Mouse (Mus musculus) left cerebral cortex, postnatal 10 days (tissue): ENCODE measurements around the gene Nrcam. TPM values are rescaled to one million over a fixed set of nuclear protein-coding genes. Genes with fewer than 3 reads are reported as not detected.

Source experiments
- DNase-seq, 2 experiments: peaks; one replicate each; pipeline ENCODE4 v3.0.0; 2021 to 2022; ENCODE audit warnings: low spot score in 2 of 2, mixed read lengths in 1 of 2; ENCODE audit errors: extremely low spot score in 1 of 2
- intact Hi-C: fragments of 180-260 bp; cut with DNase I; formaldehyde crosslinking; loops from one replicate; pipeline ENCODE4 v1.15.1; 2025
- total RNA-seq, 2 experiments: library from RNA; stranded (reverse); gene quantifications; 2 replicates each; pipeline ENCODE4 v1.2.3; 2021

Nrcam gene
- total RNA-seq, 2 experiments from 2014 or later = 453 to 458 TPM

DNA sequence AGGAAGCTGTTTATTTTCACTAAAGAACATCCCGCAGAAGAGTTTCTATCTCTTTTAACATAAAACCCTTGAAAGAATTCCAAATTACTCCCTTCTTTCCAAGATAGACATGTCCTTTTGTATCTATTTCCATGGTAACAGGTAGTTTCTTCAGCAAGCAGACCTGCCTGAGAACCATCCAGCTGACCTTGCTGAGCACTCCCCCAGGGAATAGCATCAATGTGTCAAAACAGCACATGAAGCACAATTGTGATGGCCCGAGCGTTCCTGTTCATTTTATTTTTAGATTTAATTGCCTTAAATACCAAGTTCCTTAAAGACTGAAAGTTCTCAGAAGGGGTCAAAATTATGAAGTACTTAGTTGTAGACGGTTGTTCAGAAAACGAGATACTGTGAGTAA lies 16.6 kb downstream of the Nrcam start:
- intact Hi-C loops = no loop called here
- no peak for DNase-seq

DNA sequence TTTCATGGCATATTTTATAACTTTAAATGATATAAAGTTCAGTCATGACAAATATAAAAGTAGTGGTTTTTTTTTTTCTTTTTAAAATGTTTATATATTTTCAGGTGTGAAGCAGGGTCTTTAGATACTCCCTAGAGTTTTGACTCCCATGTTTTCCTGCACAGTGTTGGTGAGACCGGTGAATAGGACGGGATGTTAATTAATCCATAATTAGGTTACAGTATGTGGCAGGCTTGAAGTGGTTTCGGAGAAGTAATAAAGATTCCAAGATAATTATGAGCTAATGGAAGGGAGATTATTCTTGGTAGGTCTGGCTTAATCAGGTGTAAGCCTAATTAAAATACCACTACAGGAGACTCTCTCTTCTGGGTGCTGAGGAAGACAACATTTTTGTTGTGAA lies 17.5 kb downstream of the Nrcam start:
- DNase-seq = no peak
- intact Hi-C loops = no loop called here

DNA sequence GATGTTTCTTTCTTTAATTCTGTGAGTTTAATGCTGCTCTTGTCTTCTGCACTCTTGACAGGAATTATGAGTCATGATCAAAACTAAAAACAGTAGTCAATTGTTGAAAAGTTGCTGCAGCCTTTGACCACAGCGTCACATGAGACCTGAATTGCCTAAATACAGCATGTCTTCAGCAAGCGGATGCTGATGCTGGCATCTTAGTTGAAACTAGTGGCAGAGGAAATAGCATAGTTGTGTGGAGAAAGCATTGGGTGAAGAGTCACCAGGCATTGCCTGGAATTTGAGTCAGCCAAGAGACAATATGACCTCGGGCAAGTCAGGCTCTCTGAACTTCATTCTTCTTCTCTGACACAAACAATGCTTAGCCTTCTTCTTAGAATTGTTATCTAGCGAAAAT lies 26.4 kb downstream of the Nrcam start:
- no peak for DNase-seq
- intact Hi-C loops = no loop called here

DNA sequence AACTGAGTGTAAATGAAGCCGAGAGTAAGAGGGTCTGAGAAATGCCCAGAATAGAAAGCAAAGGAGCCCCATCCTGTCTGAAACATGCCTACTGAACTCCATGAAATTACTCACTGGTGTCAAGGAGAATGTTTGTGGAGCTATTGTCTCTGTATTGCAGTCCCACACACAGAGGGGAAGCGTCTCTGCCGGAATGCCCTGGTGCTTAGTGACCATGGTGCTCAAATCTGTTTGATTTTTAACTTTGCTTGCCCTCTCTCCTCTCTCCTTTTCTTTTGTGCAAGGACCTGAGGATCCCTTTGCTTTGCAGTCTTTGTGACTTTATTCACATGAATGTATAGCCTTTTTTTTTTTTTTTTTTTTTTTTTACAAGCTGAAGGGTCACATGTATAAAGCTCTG lies 28.8 kb downstream of the Nrcam start:
- intact Hi-C loops = no loop called here

DNA sequence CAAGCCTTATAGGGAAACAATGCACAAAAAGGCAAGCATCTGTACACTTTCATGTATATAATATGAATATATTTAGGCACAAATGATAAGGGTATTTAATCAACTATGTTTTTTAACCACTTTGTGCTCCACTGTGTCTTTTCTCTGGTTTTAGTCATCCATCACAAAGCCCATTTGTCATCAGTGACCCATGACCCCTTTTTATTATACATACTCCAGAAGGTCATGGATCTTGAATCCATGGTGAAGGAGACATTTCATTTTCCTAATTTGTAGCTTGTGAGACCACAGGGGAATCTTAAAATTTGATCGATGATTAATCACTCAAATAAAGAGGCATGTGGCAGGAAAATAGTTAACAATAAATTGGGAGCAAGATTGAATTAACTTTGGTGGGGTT lies 29.2 kb downstream of the Nrcam start:
- no peak for DNase-seq
- intact Hi-C loops = no loop called here

More for the DNA sequence above, 28.8 kb downstream of the Nrcam start:
- DNase-seq = no peak

DNA sequence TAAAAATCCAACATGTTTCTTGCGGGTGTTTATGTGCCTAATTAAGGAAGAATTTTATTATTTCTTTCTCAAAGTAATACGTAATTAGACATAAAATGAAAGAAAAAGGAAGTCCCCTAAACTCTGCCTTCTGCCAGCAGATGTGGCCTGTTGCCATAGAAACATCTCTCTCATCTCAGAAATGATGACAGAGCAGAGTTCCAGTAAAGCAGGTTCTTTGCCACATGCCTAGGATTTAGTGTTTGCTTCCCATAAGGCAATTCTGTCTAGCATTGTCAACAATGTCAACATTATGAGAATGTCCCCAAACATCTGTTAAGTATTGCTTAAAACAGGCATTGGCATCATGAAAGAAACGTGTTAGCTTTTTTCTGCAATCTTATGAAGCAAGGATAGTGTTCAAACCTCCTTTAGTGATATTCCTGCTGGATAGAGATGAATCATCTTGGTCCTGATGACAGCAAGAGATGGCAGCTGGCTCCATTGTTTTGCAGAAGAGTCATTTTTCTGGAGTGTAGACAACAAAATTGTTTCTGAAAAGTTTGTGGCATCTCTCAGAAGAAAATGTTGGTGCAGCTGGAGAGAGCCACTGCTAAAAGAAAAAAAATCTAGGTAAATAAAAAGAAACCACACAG lies 42.5 kb downstream of the Nrcam start:
- intact Hi-C loops = no loop called here
- peak in 1 of 2 experiments; percentile 27 for DNase-seq

DNA sequence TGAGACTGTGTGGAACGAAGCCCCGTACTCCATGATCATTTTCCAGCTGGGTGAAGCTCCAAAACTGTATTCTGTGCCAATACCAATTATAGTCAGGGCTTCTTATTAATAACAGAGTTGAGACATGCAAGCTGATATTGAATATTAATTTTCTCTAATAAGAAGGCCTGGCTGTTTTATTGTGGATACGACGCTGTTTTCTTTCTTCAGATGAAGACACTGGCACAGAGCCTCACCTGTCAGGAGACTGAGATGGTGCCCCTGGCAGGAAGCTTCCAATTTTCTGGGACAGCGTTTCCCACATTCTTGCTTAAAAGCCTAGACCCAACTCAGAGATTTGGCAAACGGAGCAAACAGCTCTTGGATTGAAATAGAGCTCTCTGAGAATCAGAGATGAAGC lies 47.3 kb downstream of the Nrcam start:
- DNase-seq = peak in 1 of 2 experiments; percentile 27
- intact Hi-C loops = loop anchor here (5.0 kb wide), 1 partner anchor 34 kb away; no protein-coding TSS in a partner anchor

DNA sequence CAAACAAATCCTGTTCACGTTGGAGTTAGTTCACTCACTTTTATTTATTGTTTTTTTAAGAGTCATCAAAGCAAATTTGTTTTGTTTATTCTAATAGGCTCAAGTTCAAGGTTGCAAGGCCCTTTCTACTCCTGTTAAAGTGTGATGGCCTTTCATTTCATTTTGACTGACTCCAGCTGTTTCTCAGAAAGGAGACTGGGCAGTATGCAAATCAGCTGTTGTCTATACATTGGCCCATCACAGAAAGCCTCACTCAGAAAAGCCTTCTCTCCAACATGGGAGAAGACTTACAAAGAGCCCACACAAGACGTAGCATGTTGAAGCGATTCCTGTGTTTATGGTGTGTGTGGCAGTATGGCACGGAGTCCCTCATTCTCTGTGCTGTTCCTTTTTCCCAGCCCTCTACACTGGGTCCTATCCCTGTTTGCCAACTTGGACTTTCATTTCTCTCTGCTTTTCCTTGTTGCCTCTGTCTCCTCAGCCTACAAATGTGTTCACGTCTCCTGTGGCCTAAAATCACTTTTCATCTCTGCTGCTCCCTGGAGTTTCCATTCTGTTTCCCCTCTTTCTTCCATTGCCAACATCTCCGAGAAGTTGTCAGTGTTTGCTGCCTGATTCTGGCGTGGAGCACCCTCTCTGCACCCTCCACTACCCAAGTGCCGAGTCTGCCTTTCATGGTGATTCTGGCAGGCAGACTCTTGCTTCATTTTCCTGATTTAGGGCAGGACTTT lies 49.9 kb downstream of the Nrcam start:
- intact Hi-C loops = loop anchor here (5.0 kb wide), 1 partner anchor 36 kb away; no protein-coding TSS in a partner anchor
- peak in 1 of 2 experiments; percentile 40 for DNase-seq

DNA sequence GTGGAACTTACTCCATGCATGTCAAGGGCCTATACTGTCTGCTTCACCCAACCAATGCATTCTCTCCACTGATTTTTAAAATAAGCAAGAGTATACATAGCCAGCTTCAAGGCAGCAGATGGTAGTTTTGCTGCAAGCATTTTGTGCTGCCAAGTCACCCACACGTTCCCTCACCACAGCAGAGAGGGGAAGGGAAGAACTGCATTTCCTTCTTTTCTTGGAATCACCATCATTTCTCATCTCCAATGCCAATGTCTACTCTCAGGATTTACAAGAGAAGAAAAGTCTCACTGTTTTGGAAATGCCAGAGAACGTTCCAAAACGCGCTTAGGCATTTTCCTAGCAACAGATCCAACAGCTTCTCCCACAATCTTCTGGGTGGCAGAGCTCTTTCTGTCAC lies 52.1 kb downstream of the Nrcam start:
- intact Hi-C loops = no loop called here
- peak; percentile 22 to 73 for DNase-seq

DNA sequence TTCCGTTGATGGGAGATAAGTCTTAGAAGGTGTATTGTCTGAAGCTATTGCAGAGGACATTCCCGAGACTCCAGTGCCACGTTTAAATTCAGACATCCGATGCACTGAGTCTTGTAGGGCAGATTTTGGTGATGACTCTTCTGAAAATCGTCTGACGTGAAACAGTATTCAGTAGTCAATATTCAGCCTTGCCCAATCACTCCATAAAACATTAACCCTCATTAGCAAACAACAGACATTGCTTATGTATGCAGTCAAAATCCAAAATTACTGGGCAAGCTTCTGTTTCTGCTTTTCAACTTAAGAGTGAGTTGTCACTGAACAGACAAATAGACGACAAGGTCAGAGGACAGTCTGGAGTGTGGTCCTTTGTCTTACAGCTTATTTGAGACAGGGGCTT lies 57.7 kb downstream of the Nrcam start:
- no peak for DNase-seq
- intact Hi-C loops = no loop called here

DNA sequence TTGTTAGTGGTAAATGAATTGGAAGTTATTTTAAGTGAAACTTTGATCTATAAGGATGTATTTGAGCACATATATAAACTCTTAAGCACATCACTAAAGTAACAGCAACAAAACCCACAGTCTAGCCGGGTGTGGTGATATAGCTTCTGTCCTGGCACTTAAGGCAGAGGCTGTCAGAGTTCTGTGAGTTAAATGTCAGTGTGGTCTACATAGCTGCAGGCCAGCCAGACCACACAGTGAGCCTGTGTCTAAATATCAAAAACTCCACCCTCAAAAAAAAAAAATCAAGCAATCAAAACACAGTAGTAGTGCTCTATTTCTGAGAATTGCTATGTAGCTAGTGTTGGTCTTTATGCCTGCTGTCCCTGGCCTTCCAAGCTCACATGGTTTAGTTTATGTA lies 59.5 kb downstream of the Nrcam start:
- intact Hi-C loops = no loop called here
- no peak for DNase-seq

DNA sequence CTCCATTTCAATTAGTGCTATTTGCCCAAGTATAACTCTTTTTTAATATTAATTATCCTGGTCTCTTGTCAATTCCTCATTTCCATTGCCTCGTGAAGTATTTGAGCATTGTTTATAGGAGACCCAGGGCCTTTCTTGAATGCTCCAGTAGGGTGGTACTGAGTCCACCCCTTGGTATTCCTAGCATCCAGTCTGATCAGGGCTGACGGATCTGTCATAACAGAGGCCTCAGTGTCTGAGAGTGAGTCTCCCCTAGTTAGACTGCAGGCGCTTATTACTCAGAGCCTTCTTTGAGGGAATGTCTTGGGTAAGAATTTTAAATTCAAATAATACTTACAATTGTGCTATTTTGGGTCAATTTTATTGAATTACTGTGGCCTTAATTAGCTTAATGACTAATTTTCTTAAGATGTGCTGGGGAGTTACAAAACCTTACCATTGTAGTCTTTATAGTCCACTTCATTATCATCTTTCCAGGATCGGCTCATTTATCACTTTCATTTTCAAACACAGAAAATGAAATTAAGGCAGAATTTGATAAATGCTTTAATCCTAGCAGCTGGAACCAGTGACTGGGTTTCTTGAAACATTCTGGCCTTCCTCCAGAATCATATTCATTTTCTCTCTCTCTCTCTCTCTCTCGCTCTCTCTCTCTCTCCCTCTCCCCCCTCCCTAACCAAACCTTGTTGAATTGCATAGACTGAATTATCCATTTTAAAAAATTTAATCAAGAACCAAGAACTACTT lies 61.9 kb downstream of the Nrcam start:
- no peak for DNase-seq
- intact Hi-C loops = no loop called here

DNA sequence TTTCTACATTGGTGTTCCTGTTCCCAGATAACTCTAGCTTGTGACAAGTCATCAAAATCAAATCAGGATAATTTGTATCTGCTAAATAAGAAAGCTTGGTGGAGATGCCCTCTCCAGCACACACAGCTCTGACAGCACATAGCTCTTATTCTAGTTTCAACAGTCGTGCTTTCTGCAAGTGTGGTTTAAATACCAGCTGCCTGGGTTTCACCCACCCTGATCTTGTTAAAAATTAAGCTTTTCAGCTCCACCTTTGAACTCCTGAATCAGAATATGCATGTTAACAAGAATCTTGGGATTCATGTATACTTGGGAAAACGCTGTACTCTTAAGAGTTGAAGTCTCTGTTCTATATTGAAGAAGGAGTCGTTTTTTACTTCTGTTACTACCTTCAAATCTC lies 66.2 kb downstream of the Nrcam start:
- no peak for DNase-seq
- intact Hi-C loops = no loop called here

DNA sequence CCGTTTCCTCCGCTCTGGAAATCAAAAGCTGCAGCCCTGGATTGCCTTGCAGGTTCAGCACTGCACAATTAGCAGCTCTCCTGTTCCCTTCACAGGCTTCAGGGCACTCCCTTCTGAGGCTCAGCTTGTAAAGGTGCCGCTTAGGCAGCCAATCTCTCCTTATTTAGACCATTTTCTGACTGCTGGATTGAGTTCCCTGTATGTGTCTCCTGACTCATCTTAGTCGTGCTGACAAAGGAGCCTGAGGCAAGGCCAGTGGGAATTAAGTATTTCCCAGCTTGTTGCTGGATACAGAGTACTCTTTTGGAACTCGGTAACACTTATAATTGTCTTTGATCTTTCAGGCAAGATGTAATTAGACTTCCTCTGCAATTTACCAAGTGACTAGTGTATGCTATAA lies 69.1 kb downstream of the Nrcam start:
- no peak for DNase-seq
- intact Hi-C loops = no loop called here

DNA sequence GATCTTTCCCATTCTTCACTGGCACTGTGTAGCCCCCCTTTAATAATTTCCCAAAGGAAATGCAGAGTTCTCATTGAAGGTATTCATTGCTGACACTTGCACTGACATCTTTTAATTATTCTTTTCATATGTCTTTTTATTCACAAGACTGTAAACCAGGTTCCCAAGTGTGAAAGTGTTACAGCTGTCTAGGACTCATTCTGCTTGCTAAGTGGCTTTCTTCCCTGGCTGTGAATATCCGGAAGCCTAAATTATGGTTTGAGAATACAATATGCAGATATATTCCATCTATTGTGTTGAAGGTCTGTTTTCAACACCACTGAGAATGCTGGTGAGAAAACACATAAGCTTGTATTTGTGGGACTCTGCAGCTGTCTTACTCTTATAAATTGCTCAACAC lies 73.4 kb downstream of the Nrcam start:
- DNase-seq = no peak
- intact Hi-C loops = loop anchor here (5.0 kb wide), 1 partner anchor 70 kb away; no protein-coding TSS in a partner anchor

DNA sequence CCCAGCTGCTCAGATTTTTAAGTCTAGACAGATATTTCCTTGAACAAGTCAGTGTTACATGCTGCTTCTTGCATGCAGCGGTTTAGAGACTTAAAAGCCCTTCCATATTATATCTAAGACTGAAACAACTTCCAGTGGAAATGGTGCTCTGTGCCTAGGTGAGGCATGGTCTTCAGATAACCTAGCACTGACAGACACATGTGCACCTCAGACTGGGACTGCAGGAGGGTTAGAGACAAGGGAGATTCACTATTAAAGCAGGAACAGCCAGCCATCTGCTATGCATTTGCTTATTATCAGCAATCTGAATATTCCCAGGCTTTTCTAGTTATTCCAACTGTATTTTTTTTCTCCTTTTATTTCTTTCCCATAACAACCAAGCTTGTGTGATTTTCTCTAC lies 74.6 kb downstream of the Nrcam start:
- no peak for DNase-seq
- intact Hi-C loops = loop anchor here (5.0 kb wide), 1 partner anchor 71 kb away; no protein-coding TSS in a partner anchor

DNA sequence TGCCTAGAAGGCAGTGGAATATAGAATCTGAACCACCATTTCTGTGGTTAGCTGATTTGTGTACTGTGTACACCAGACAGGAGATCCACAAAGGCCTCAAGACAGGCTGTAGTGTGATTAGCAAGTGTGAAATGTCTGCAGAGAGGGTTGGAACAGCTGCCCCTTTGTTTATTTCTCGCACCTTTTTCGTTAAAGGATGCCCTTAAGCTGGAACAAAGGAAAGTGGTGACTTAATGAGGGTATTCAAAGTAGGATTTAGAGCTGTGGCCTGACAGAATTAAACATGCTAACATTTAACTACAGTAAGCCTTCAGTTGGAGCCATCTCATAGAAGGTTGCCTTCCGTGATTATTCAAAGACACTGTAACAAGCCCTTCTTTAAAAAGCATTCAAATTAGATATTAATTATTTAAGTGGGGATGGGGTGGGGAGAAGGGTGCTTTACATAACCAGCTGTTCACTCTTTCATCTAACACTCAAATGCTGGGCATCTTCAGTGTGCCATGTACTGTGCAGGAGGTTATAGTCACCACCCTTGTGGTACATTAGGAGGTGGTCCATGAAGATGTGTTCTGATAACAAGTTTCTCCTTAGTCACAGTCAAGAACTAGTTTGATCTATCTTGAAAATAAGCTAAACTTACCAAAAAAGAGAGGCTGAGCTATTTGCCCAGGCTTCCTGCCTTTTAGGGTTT lies 75.2 kb downstream of the Nrcam start:
- DNase-seq = no peak
- intact Hi-C loops = loop anchor here (5.0 kb wide), 1 partner anchor 72 kb away; no protein-coding TSS in a partner anchor

DNA sequence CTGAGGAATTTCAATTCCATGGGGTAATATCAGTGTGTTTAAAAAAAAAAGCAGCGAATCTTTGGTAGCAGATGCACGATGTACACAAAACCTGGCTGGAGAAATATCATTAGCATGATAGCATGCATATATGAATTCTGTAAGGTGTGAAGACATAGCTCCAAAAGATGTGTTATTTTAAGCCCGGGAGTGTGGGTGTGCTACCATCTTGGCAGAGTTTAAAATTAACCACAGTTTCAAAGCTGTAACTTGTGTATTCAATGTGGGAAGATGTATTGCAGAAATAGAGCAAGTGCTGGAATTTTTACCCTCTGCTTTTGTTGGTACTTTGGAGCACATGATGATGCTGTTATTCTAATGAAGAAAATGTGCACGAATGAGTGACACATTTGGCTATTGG lies 81.1 kb downstream of the Nrcam start:
- intact Hi-C loops = no loop called here

DNA sequence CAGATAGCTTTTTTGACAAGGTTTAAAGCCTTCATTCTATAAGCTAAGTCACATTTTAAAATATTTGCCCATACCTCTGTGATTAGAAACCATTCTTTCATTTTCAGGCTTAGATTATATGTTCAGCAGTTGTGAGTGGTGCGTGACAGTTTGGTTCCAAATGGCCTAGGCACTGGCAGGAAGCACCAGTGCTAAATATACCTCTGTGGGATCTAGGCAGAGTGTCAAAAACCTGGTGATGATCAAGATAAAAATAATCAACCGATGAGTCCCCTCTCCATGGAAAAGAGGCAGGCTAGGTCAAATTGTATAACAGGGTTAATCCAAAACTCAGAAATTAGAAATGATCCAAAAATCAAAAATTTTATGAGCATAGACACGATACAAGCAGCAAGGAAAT lies 82.3 kb downstream of the Nrcam start:
- intact Hi-C loops = no loop called here
- no peak for DNase-seq

More for the DNA sequence above, 81.1 kb downstream of the Nrcam start:
- peak in 1 of 2 experiments; percentile 74 for DNase-seq
